Mouse (Mus musculus) layer of hippocampus, adult 2 months (tissue): ENCODE results near the gene Nedd4. TPM values are rescaled to one million over a fixed set of nuclear protein-coding genes. Genes with fewer than 3 reads are reported as not detected.

Experiments used
- DNase-seq, 2 experiments: peaks; one replicate each; pipeline ENCODE4 v3.0.0; 2022; ENCODE audit warnings: low spot score in 2 of 2
- H3K27ac ChIP-seq: fragments of 200-600 bp; 2 replicates; pipeline ENCODE4 v1.8.1; 2022
- H3K4me3 ChIP-seq: fragments of 200-600 bp; 2 replicates; pipeline ENCODE4 v1.8.1; 2022; ENCODE audit warnings: mild to moderate bottlenecking
- CTCF ChIP-seq: fragments of 200-600 bp; conservative IDR thresholded peaks from 2 replicates; pipeline ENCODE4 v1.8.1; 2022; ENCODE audit warnings: antibody characterized with exemption, mild to moderate bottlenecking, moderate library complexity
- total RNA-seq, 2 experiments: library from RNA; stranded (reverse); gene quantifications; 2 replicates each; pipeline ENCODE4 v1.2.3; 2021

The Nedd4 gene
- total RNA-seq, 2 experiments from 2014 or later: 298 to 301 TPM

- no peak overlapping the region for H3K4me3 ChIP-seq
- TF ChIP-seq CTCF: peak; percentile 99
These were observed 10.2 kb downstream of the Nedd4 start for GRCm38 (mm10) chr9:72672361-72672760.

GRCm38 (mm10) chr9:72674957-72675744 is 13.0 kb downstream of the Nedd4 start:
- no peak overlapping the region for H3K4me3 ChIP-seq
- H3K27ac ChIP-seq: 0 out of 2 replicates have a peak overlapping the region, but pooled peaks have one; percentile 14
- no peak for TF ChIP-seq CTCF
- peak in 1 of 2 experiments; percentile 59 for DNase-seq

More at GRCm38 (mm10) chr9:72672361-72672760, 10.2 kb downstream of the Nedd4 start:
- DNase-seq: peak; percentile 68 to 86
- H3K27ac ChIP-seq: no peak overlapping the region

- Histone ChIP-seq H3K4me3 (no peak overlapping the region), H3K27ac (no peak overlapping the region)
- no peak for DNase-seq
- TF ChIP-seq CTCF: no peak
These were observed 13.6 kb downstream of the Nedd4 start for GRCm38 (mm10) chr9:72675745-72676200.

GRCm38 (mm10) chr9:72677659-72678058 is 15.5 kb downstream of the Nedd4 start:
- H3K27ac ChIP-seq: no peak overlapping the region
- TF ChIP-seq CTCF: no peak
- DNase-seq: no peak
- H3K4me3 ChIP-seq: no peak overlapping the region

- H3K27ac ChIP-seq: no peak overlapping the region
- H3K4me3 ChIP-seq: no peak overlapping the region
- no peak for TF ChIP-seq CTCF
- no peak for DNase-seq
These were observed 16.6 kb downstream of the Nedd4 start for GRCm38 (mm10) chr9:72678771-72679170.

- H3K4me3 ChIP-seq: no peak overlapping the region
- TF ChIP-seq CTCF: no peak
- H3K27ac ChIP-seq: no peak overlapping the region
- no peak for DNase-seq
These were observed 19.6 kb downstream of the Nedd4 start for GRCm38 (mm10) chr9:72681652-72682228.

- no peak for TF ChIP-seq CTCF
- no peak overlapping the region for H3K4me3 ChIP-seq
- H3K27ac ChIP-seq: no peak overlapping the region
- no peak for DNase-seq
These were observed 21.1 kb downstream of the Nedd4 start for GRCm38 (mm10) chr9:72683268-72683667.

GRCm38 (mm10) chr9:72685231-72685630 is 23.1 kb downstream of the Nedd4 start:
- TF ChIP-seq CTCF: no peak
- H3K4me3 ChIP-seq: no peak overlapping the region
- no peak overlapping the region for H3K27ac ChIP-seq
- no peak for DNase-seq

- DNase-seq: no peak
- Histone ChIP-seq H3K27ac (no peak overlapping the region), H3K4me3 (no peak overlapping the region)
- no peak for TF ChIP-seq CTCF
These were observed 24.4 kb downstream of the Nedd4 start for GRCm38 (mm10) chr9:72686506-72686905.

- Histone ChIP-seq H3K4me3 (no peak overlapping the region), H3K27ac (0 out of 2 replicates have a peak overlapping the region, but pooled peaks have one; percentile 14)
- TF ChIP-seq CTCF: peak; percentile 63
- DNase-seq: no peak
These were observed 27.4 kb downstream of the Nedd4 start for GRCm38 (mm10) chr9:72689522-72689921.

- DNase-seq: peak in 1 of 2 experiments; percentile 7
- Histone ChIP-seq H3K4me3 (no peak overlapping the region), H3K27ac (no peak overlapping the region)
- TF ChIP-seq CTCF: no peak
These were observed 28.7 kb downstream of the Nedd4 start for GRCm38 (mm10) chr9:72690811-72691210.

GRCm38 (mm10) chr9:72691942-72692341 is 29.8 kb downstream of the Nedd4 start:
- Histone ChIP-seq H3K4me3 (no peak overlapping the region), H3K27ac (peak overlapping the region; percentile 85)
- no peak for TF ChIP-seq CTCF
- no peak for DNase-seq

GRCm38 (mm10) chr9:72693081-72693696 is 31.0 kb downstream of the Nedd4 start:
- peak overlapping the region; percentile 85 for H3K27ac ChIP-seq
- TF ChIP-seq CTCF: no peak
- peak in 1 of 2 experiments; percentile 22 for DNase-seq
- H3K4me3 ChIP-seq: peak overlapping the region; percentile 34; the same call in 1 of the 2 replicates
